Mouse (Mus musculus) cerebellum, adult 11 months (tissue): ENCODE measurements around the gene Phldb2.

Experiments
- DNase-seq: peaks from one replicate; pipeline ENCODE4 v3.0.0; 2022

Gene Phldb2

GRCm38 (mm10) chr16:45780001-45780400 lies 173.4 kb downstream of the Phldb2 start:
- DNase-seq: no peak

GRCm38 (mm10) chr16:45774813-45775212 lies 178.6 kb downstream of the Phldb2 start:
- DNase-seq: no peak

- DNase-seq: no peak
Observed at GRCm38 (mm10) chr16:45770914-45771313, 182.5 kb downstream of the Phldb2 start.

- DNase-seq: peak; percentile 81
Observed at GRCm38 (mm10) chr16:45767853-45768640, 185.4 kb downstream of the Phldb2 start.

- DNase-seq: no peak
Observed at GRCm38 (mm10) chr16:45767434-45767833, 186.0 kb downstream of the Phldb2 start.

GRCm38 (mm10) chr16:45765801-45766494 lies 187.4 kb downstream of the Phldb2 start:
- DNase-seq: no peak

- no peak for DNase-seq
Observed at GRCm38 (mm10) chr16:45765102-45765501, 188.3 kb downstream of the Phldb2 start.

GRCm38 (mm10) chr16:45762859-45763505 lies 190.4 kb downstream of the Phldb2 start:
- DNase-seq: no peak

- DNase-seq: no peak
Observed at GRCm38 (mm10) chr16:45761425-45761824, 192.0 kb downstream of the Phldb2 start.

- no peak for DNase-seq
Observed at GRCm38 (mm10) chr16:45758726-45759269, 194.6 kb downstream of the Phldb2 start.

- no peak for DNase-seq
Observed at GRCm38 (mm10) chr16:45757421-45758078, 195.8 kb downstream of the Phldb2 start.

GRCm38 (mm10) chr16:45756855-45757254 lies 196.5 kb downstream of the Phldb2 start:
- DNase-seq: no peak

- no peak for DNase-seq
Observed at GRCm38 (mm10) chr16:45743591-45744144, 209.7 kb downstream of the Phldb2 start.

GRCm38 (mm10) chr16:45742615-45743476 lies 210.6 kb downstream of the Phldb2 start, which contains the start of gene Abhd10:
Gene Abhd10, minus strand, starts transcription at chr16:45742955.
- peak; percentile 98 for DNase-seq

GRCm38 (mm10) chr16:45737880-45738279 lies 215.5 kb downstream of the Phldb2 start:
- DNase-seq: no peak

GRCm38 (mm10) chr16:45736724-45737123 lies 216.7 kb downstream of the Phldb2 start:
- no peak for DNase-seq

- no peak for DNase-seq
Observed at GRCm38 (mm10) chr16:45729163-45729562, 224.2 kb downstream of the Phldb2 start.

- DNase-seq: peak; percentile 58
Observed at GRCm38 (mm10) chr16:45724742-45725102, 228.7 kb downstream of the Phldb2 start.

GRCm38 (mm10) chr16:45724061-45724741 lies 229.2 kb downstream of the Phldb2 start, which contains the start of gene Tagln3:
Gene Tagln3, minus strand, starts transcription at chr16:45724608.
- DNase-seq: peak; percentile 75

GRCm38 (mm10) chr16:45723172-45723901 lies 230.1 kb downstream of the Phldb2 start:
- peak; percentile 32 for DNase-seq
